Mouse (Mus musculus): ENCODE measurements around the gene Zfp354b.
A peak's percentile ranks its signal among the peaks of the same experiment; 100 is the strongest.

DNA sequence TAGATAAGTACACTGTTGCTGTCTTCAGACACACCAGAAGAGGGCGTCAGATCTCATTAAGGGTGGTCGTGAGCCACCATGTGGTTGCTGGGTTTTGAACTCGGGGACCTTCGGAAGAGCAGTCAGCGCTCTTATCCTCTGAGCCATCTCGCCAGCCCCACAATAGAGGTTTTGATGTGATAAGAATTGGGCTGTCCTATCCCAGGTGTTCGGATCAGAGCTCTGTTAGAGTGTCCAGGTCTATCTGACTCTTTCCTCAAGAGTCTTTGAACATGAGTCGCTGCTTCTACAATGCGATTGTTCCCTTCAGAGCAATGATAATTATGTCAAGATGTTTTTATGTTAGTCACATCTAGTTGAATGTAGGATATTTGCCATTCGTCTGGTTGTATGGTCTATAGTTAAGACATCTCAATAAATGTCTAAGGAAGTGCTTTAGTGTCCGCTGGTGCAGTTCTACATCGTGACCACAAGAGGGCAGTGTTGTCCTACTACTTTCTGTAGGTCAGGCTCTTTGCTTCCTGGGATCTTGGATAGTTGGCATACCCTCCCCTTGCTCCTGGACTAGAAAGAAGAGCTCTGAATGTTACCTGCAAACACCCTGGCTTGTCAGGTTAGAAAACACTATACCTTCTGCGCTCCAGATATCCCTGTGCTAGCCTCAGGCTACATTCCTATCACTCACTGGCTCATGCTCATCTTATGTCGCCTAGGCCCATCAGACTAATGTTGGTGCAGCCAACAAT is 8.4 kb upstream of the Zfp354b start:
- TF ChIP-seq POLR2A (IDR thresholded peaks at IDR 0.05; ENCODE audit: low read depth, low read length) (no peak), CTCF (conservative IDR thresholded peaks at IDR 0.05; ENCODE audit: insufficient read depth, insufficient read length, low read depth, low read length) (peak; percentile 89)
